Mouse (Mus musculus): ENCODE data around the gene Elane. TPM values are rescaled to one million over a fixed set of nuclear protein-coding genes. Genes with fewer than 3 reads are reported as not detected.
A peak's percentile ranks its signal among the peaks of the same experiment; 100 is the strongest.

Elane gene
- total and polyA plus RNA-seq, 2 experiments from 2014 or later: not detected

- H3K4me3 ChIP-seq (ENCODE audit: low read depth, low read length): no peak overlapping the region
- no peak overlapping the region for H3K4me2 ChIP-seq (ENCODE audit: low read depth, low read length, poor library complexity, severe bottlenecking)
- H3K9me3 ChIP-seq (ENCODE audit: low read length): no peaks in the 10 kb centered on the region
- DNase-seq (ENCODE audit: low spot score) (no peak), ATAC-seq (ENCODE audit: low FRiP score) (no peak)
- H3K27me3 ChIP-seq (ENCODE audit: insufficient read depth, low read length): no peaks in the 10 kb centered on the region
- H3K9ac ChIP-seq (replicated peaks; ENCODE audit: low read length, poor library complexity, severe bottlenecking): no peak overlapping the region
- no peaks in the 10 kb centered on the region; the same call in 1 of the 2 replicates for H3K4me1 ChIP-seq (ENCODE audit: insufficient read depth, low read length)
- WGBS: 86% methylated on average over 9 of the region's 9 CpGs
- H3K27ac ChIP-seq (ENCODE audit: low read depth, low read length): no peak overlapping the region
- no peak for TF ChIP-seq CTCF (IDR thresholded peaks at IDR 0.05)
- peaks cover 14% of the 10 kb centered on the region; the same call in 1 of the 2 replicates for H3K36me3 ChIP-seq (ENCODE audit: insufficient read depth, low read length)
Measured at GRCm38 (mm10) chr10:79931797-79932196, 45.8 kb downstream of the Elane start.

- ATAC-seq (ENCODE audit: low FRiP score): no peak
- Histone ChIP-seq H3K27ac (ENCODE audit: low read depth, low read length) (no peak overlapping the region), H3K36me3 (ENCODE audit: insufficient read depth, low read length) (peaks cover 17% of the 10 kb centered on the region; the same call in 1 of the 2 replicates), H3K4me3 (ENCODE audit: low read depth, low read length) (no peak overlapping the region), H3K27me3 (ENCODE audit: insufficient read depth, low read length) (no peaks in the 10 kb centered on the region), H3K9me3 (ENCODE audit: low read length) (no peaks in the 10 kb centered on the region), H3K4me1 (ENCODE audit: insufficient read depth, low read length) (no peaks in the 10 kb centered on the region; the same call in 1 of the 2 replicates), H3K9ac (replicated peaks; ENCODE audit: low read length, poor library complexity, severe bottlenecking) (no peak overlapping the region), H3K4me2 (ENCODE audit: low read depth, low read length, poor library complexity, severe bottlenecking) (no peak overlapping the region)
- 30% methylated on average over 6 of the region's 8 CpGs for WGBS
- peak; percentile 66 for DNase-seq (ENCODE audit: low spot score)
- TF ChIP-seq CTCF (IDR thresholded peaks at IDR 0.05): no peak
Measured at GRCm38 (mm10) chr10:79932736-79933135, 46.7 kb downstream of the Elane start.

DNA sequence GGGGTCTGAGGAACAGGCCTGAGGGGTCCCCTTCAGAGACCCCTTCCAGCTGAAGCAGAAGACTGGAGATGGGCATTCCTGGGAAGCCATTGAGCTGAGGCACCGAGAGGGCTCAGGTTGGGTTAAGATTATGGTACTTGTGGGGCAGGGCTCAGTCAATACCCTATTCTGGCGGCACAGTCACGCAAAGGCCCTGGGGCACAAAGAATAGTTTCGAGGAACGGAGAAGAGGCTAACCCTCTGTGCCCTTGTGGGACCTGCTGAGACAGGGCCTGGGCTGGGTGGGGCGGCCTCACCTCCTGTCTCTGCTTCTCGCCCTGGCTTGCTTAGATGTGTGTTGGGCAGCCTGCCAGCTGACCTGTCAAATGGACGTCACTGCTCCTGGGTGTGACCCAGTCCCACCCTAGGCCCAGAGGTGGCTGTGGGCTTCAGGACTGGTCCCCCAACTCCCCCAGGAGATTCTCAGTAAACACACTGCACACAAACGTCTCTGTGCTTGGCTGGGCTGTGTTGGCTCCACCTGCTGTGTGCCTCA is 47.2 kb downstream of the Elane start:
- Histone ChIP-seq H3K4me3 (ENCODE audit: low read depth, low read length) (no peak overlapping the region), H3K27ac (ENCODE audit: low read depth, low read length) (no peak overlapping the region), H3K4me2 (ENCODE audit: low read depth, low read length, poor library complexity, severe bottlenecking) (no peak overlapping the region), H3K36me3 (ENCODE audit: insufficient read depth, low read length) (peaks cover 17% of the 10 kb centered on the region; the same call in 1 of the 2 replicates), H3K27me3 (ENCODE audit: insufficient read depth, low read length) (no peaks in the 10 kb centered on the region), H3K9ac (replicated peaks; ENCODE audit: low read length, poor library complexity, severe bottlenecking) (no peak overlapping the region), H3K9me3 (ENCODE audit: low read length) (no peaks in the 10 kb centered on the region), H3K4me1 (ENCODE audit: insufficient read depth, low read length) (no peaks in the 10 kb centered on the region; the same call in 1 of the 2 replicates)
- DNase-seq (ENCODE audit: low spot score) (no peak), ATAC-seq (ENCODE audit: low FRiP score) (no peak)
- no peak for TF ChIP-seq CTCF (IDR thresholded peaks at IDR 0.05)
- 64% methylated on average over 9 of the region's 9 CpGs for WGBS

DNA sequence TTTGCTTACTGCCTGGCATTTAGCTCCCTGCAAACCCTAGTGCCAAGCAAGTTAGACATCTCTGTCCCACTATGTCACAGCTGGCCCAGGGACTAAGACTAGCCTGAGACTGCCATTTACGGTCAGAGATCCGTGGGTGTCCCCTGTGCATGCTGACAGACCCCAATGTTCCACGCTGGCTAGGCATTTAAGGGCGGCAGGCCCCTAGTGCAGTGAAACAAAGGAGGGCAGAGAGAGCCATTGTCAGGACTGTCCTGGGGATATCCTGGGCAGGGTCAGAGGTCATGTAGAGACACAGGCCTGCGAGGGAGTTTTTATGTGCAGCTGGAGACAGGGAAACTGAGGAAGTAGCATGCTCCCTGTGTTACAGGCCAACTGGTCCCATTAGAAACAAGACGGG is 47.8 kb downstream of the Elane start:
- Histone ChIP-seq H3K9ac (replicated peaks; ENCODE audit: low read length, poor library complexity, severe bottlenecking) (no peak overlapping the region), H3K4me3 (ENCODE audit: low read depth, low read length) (no peak overlapping the region), H3K4me2 (ENCODE audit: low read depth, low read length, poor library complexity, severe bottlenecking) (no peak overlapping the region), H3K4me1 (ENCODE audit: insufficient read depth, low read length) (no peaks in the 10 kb centered on the region; the same call in 1 of the 2 replicates), H3K27ac (ENCODE audit: low read depth, low read length) (no peak overlapping the region), H3K27me3 (ENCODE audit: insufficient read depth, low read length) (no peaks in the 10 kb centered on the region), H3K36me3 (ENCODE audit: insufficient read depth, low read length) (peaks cover 17% of the 10 kb centered on the region; the same call in 1 of the 2 replicates), H3K9me3 (ENCODE audit: low read length) (no peaks in the 10 kb centered on the region)
- DNase-seq (ENCODE audit: low spot score) (no peak), ATAC-seq (ENCODE audit: low FRiP score) (no peak)
- WGBS: 29% methylated on average over 6 of the region's 6 CpGs
- no peak for TF ChIP-seq CTCF (IDR thresholded peaks at IDR 0.05)

- no peaks in the 10 kb centered on the region for H3K9me3 ChIP-seq (ENCODE audit: low read length)
- no peak overlapping the region for H3K4me3 ChIP-seq (ENCODE audit: low read depth, low read length)
- H3K36me3 ChIP-seq (ENCODE audit: insufficient read depth, low read length): peaks cover 18% of the 10 kb centered on the region; the same call in 1 of the 2 replicates
- no peaks in the 10 kb centered on the region for H3K4me1 ChIP-seq (ENCODE audit: insufficient read depth, low read length)
- TF ChIP-seq CTCF (IDR thresholded peaks at IDR 0.05): no peak
- H3K27me3 ChIP-seq (ENCODE audit: insufficient read depth, low read length): no peaks in the 10 kb centered on the region
- no peak overlapping the region for H3K4me2 ChIP-seq (ENCODE audit: low read depth, low read length, poor library complexity, severe bottlenecking)
- peak; percentile 53 for ATAC-seq (ENCODE audit: low FRiP score)
- WGBS: 50% methylated on average over 13 of the region's 13 CpGs
- no peak overlapping the region for H3K9ac ChIP-seq (replicated peaks; ENCODE audit: low read length, poor library complexity, severe bottlenecking)
- no peak overlapping the region for H3K27ac ChIP-seq (ENCODE audit: low read depth, low read length)
- DNase-seq (ENCODE audit: low spot score): peak; percentile 86
Measured at GRCm38 (mm10) chr10:79934272-79934721, 48.2 kb downstream of the Elane start.

DNA sequence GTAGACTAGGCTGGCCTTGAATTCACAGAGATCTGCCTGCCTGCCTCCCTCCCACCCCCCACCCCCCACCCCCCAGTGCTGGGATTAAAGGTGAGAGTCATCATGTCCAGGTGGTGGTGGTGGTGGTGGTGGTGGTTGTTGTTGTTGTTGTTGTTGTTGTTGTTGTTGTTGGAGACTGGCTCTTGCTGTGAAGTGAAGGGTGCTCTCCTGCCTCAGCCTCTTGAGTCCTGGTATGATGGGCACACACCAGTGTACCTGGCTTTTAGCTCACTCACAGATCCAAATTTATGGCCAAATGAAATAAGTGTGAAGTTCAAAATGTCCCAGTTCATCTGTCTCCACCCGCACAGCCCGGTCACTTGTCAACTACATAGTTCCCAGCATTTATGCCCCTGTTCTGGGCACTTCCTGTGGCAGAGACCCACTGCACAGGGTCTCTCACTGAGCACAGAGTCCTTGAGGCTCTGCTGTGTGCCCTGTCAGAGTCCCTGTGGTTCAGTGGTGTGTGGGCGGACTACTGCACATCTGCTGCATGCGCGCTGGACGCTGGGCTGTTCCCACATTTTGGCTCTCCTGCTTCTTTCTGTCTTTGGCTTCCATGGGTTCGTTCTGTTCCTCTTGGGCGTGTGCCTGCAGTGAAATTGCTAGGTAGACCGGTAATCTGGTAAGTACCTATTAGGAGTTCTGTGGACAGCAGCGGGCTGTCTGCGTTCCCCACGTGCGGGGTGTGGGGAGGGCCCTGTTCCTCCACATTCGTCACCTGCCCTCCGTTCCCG is 48.9 kb downstream of the Elane start:
- DNase-seq (ENCODE audit: low spot score) (no peak), ATAC-seq (ENCODE audit: low FRiP score) (no peak)
- 86% methylated on average over 16 of the region's 16 CpGs for WGBS
- H3K36me3 ChIP-seq (ENCODE audit: insufficient read depth, low read length): peaks cover 21% of the 10 kb centered on the region; the same call in 1 of the 2 replicates
- no peaks in the 10 kb centered on the region for H3K4me1 ChIP-seq (ENCODE audit: insufficient read depth, low read length)
- TF ChIP-seq CTCF (IDR thresholded peaks at IDR 0.05): no peak
- H3K4me3 ChIP-seq (ENCODE audit: low read depth, low read length): no peak overlapping the region
- H3K4me2 ChIP-seq (ENCODE audit: low read depth, low read length, poor library complexity, severe bottlenecking): no peak overlapping the region
- no peaks in the 10 kb centered on the region for H3K27me3 ChIP-seq (ENCODE audit: insufficient read depth, low read length)
- no peak overlapping the region for H3K9ac ChIP-seq (replicated peaks; ENCODE audit: low read length, poor library complexity, severe bottlenecking)
- H3K27ac ChIP-seq (ENCODE audit: low read depth, low read length): no peak overlapping the region
- no peaks in the 10 kb centered on the region for H3K9me3 ChIP-seq (ENCODE audit: low read length)

Measured in midbrain, postnatal 0 days (tissue).